Mouse (Mus musculus) neural tube, embryonic 12.5 days (tissue): ENCODE measurements around the gene Rxra. TPM values are rescaled to one million over a fixed set of nuclear protein-coding genes. Genes with fewer than 3 reads are reported as not detected.

Experiments
- ATAC-seq: fragments of 200-750 bp; cut with Nextera tagmentation; 2 replicates; pipeline ENCODE4 v1.8.0; 2017; ENCODE audit warnings: low read depth, mild to moderate bottlenecking, moderate TSS enrichment, moderate library complexity; ENCODE audit not compliant: low FRiP score
- H3K27ac ChIP-seq: fragments of 300-500 bp; sonication (generic); 2 replicates; pipeline ENCODE4 v1.5.1; 2016
- H3K27me3 ChIP-seq: fragments of 300-500 bp; sonication (generic); replicated peaks from 2 replicates; pipeline ENCODE4 v1.6.1; 2016; ENCODE audit warnings: mild to moderate bottlenecking
- H3K36me3 ChIP-seq: fragments of 300-500 bp; sonication (generic); 2 replicates; pipeline ENCODE4 v1.6.1; 2016; ENCODE audit warnings: mild to moderate bottlenecking
- H3K4me1 ChIP-seq: fragments of 300-500 bp; sonication (generic); 2 replicates; pipeline ENCODE4 v1.6.1; 2016
- H3K4me2 ChIP-seq: fragments of 300-500 bp; sonication (generic); replicated peaks from 2 replicates; pipeline ENCODE4 v1.6.1; 2016; ENCODE audit warnings: mild to moderate bottlenecking
- H3K4me3 ChIP-seq: fragments of 300-500 bp; sonication (generic); 2 replicates; pipeline ENCODE4 v1.5.1; 2016
- H3K9ac ChIP-seq: fragments of 300-500 bp; sonication (generic); 2 replicates; pipeline ENCODE4 v1.6.1; 2016; ENCODE audit warnings: mild to moderate bottlenecking
- H3K9me3 ChIP-seq: fragments of 300-500 bp; sonication (generic); 2 replicates; pipeline ENCODE4 v1.6.1; 2016; ENCODE audit warnings: mild to moderate bottlenecking
- WGBS: fragments of 180-500 bp; shearing (Covaris S2); methylation state at CpG from one replicate; pipeline ENCODE4 v1.1.7; 2016; 5-methylcytosine and 5-hydroxymethylcytosine counted together
- polyA plus RNA-seq: library from polyadenylated mRNA; unstranded; fragments of >200 nt; fragmentation: Nextera tagmentation; extraction: Ambion mirVana; gene quantifications from 2 replicates; pipeline ENCODE4 v1.2.1, GENCODE M21; 2016

Gene Rxra
- polyA plus RNA-seq, 1 experiment from 2014 or later = 6.6 TPM

DNA sequence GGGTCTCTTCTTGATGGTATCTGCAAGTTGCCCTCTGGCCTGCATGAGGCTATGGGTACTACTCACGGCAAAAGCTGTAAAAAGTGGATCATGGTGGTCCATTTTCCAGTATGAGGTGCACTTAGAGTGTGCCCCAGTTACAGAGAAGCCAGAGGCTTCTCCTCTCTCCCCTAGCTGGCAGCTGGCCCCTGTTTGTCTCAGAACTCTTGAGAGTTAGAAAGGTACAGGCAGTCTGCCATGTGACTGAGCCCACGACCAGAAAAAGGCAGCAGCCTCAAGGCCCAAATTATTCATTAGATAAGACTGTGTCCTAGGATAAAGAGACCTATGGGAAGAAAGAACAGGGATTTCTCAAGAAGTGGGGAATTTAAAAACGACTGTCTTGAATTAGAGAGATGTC, 30.8 kb upstream of the Rxra start:
- no peaks in the 10 kb centered on the region for H3K27me3 ChIP-seq

GRCm38 (mm10) chr2:27649862-27650661, 26.2 kb upstream of the Rxra start:
- no peak overlapping the region for H3K4me3 ChIP-seq
- H3K27ac ChIP-seq = no peak overlapping the region
- no peaks in the 10 kb centered on the region for H3K27me3 ChIP-seq
- peak; percentile 71 for ATAC-seq
- no peaks in the 10 kb centered on the region; the same call in 1 of the 2 replicates for H3K9me3 ChIP-seq
- H3K4me1 ChIP-seq = peaks cover 13% of the 10 kb centered on the region
- H3K9ac ChIP-seq = no peak overlapping the region
- H3K4me2 ChIP-seq = no peak overlapping the region
- H3K36me3 ChIP-seq = no peaks in the 10 kb centered on the region
- 14% methylated on average over 8 of the region's 8 CpGs for WGBS

More for the DNA sequence above, 30.8 kb upstream of the Rxra start:
- H3K9ac ChIP-seq = no peak overlapping the region
- no peaks in the 10 kb centered on the region for H3K36me3 ChIP-seq
- H3K4me1 ChIP-seq = peaks cover 18% of the 10 kb centered on the region
- H3K4me2 ChIP-seq = no peak overlapping the region
- 58% methylated on average over 3 of the region's 3 CpGs for WGBS
- H3K9me3 ChIP-seq = no peaks in the 10 kb centered on the region; the same call in 1 of the 2 replicates
- no peak overlapping the region for H3K27ac ChIP-seq
- H3K4me3 ChIP-seq = no peak overlapping the region
- no peak for ATAC-seq

GRCm38 (mm10) chr2:27650991-27651390, 25.2 kb upstream of the Rxra start:
- H3K27me3 ChIP-seq = no peaks in the 10 kb centered on the region
- H3K9ac ChIP-seq = no peak overlapping the region
- no peaks in the 10 kb centered on the region; the same call in 1 of the 2 replicates for H3K9me3 ChIP-seq
- no peaks in the 10 kb centered on the region for H3K36me3 ChIP-seq
- 0 out of 2 replicates have a peak, but pooled peaks have one; percentile 2 for ATAC-seq
- no peak overlapping the region for H3K4me2 ChIP-seq
- no peak overlapping the region for H3K4me3 ChIP-seq
- peaks cover 13% of the 10 kb centered on the region for H3K4me1 ChIP-seq
- H3K27ac ChIP-seq = no peak overlapping the region

GRCm38 (mm10) chr2:27653496-27654030, 22.7 kb upstream of the Rxra start:
- Histone ChIP-seq H3K27ac (no peak overlapping the region), H3K4me1 (peaks cover 13% of the 10 kb centered on the region), H3K9me3 (no peaks in the 10 kb centered on the region), H3K36me3 (no peaks in the 10 kb centered on the region), H3K4me2 (no peak overlapping the region), H3K4me3 (no peak overlapping the region), H3K9ac (no peak overlapping the region), H3K27me3 (no peaks in the 10 kb centered on the region)
- WGBS = 72% methylated on average over 5 of the region's 5 CpGs
- ATAC-seq = no peak

DNA sequence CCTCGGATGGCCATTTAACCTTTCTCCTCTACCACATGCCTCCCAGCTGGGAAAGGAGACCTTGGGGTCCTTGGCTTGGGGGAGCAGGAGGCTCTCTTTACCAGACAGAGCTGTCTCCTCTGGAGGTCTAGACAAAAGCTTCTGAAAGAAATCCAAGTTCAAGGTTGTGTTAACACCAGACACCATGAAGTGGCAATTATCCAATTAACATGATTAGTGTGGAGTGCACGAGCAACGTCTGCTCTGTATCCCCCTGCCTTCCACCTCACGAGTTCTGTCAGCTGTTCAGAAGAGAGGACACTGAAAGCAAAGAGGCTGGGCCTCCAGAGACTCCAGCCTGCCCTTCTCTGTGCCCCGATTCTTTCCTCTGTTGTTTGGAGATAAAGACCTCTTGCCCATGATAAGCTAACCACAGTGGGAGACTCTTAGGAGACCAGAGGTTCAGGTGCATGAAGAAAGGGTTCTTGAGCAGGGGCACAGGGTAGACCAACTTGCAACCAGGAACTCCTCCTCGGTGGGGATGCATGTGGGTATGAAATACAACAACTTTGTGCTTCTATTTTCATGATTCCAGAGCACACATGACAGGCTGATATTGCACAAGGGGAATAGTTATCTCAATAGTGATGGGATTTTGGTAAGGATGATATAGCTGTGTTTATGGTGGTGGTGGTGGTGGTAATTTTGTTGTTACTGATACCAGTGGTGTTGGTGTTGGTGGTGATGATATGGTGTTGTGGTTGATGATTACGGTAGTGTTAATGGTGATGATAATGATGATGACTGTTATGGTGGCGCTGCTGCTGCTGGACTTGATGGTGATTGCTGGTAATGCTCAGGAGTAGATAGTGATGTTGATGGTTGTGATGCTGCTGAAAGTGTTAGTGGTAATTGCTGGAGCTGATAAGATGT, 21.7 kb upstream of the Rxra start:
- Histone ChIP-seq H3K27ac (no peak overlapping the region), H3K9me3 (no peaks in the 10 kb centered on the region), H3K4me2 (no peak overlapping the region), H3K4me1 (peaks cover 13% of the 10 kb centered on the region), H3K27me3 (no peaks in the 10 kb centered on the region), H3K4me3 (no peak overlapping the region), H3K9ac (no peak overlapping the region), H3K36me3 (no peaks in the 10 kb centered on the region)
- ATAC-seq = no peak
- WGBS = 64% methylated on average over 8 of the region's 8 CpGs

GRCm38 (mm10) chr2:27656576-27656975, 19.7 kb upstream of the Rxra start:
- no peak overlapping the region for H3K9ac ChIP-seq
- no peak overlapping the region for H3K4me2 ChIP-seq
- no peak overlapping the region for H3K4me3 ChIP-seq
- H3K4me1 ChIP-seq = no peaks in the 10 kb centered on the region
- H3K9me3 ChIP-seq = no peaks in the 10 kb centered on the region
- H3K27me3 ChIP-seq = no peaks in the 10 kb centered on the region
- no peaks in the 10 kb centered on the region for H3K36me3 ChIP-seq
- no peak overlapping the region for H3K27ac ChIP-seq
- ATAC-seq = no peak

DNA sequence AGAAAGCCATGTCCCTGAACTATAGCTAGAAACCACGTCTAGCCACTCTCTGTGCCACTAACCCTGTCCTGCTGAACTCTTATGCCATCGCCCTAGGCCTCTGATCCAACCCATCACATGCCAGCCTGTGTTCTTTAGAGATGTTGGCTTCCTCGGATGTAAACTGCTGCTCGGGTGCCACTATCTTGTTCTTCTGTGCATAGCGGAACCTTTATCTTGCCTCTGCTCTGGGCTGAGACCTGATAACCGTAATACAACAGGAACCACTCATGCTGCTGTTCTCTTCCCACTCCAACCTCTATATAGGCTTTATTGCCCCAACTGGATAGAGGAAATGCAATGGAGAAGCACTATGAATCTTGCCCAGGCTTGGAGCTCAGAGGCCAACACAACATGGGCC, 11.0 kb upstream of the Rxra start:
- Histone ChIP-seq H3K4me3 (no peak overlapping the region), H3K27me3 (no peaks in the 10 kb centered on the region), H3K9me3 (no peaks in the 10 kb centered on the region), H3K27ac (no peak overlapping the region), H3K9ac (no peak overlapping the region), H3K4me1 (peaks cover 9% of the 10 kb centered on the region; the same call in 1 of the 2 replicates), H3K36me3 (no peaks in the 10 kb centered on the region), H3K4me2 (no peak overlapping the region)
- ATAC-seq = no peak
- WGBS = 89% methylated on average over 6 of the region's 6 CpGs

- Histone ChIP-seq H3K4me1 (peaks cover 22% of the 10 kb centered on the region), H3K4me2 (no peak overlapping the region), H3K9ac (no peak overlapping the region), H3K27ac (no peak overlapping the region), H3K27me3 (no peaks in the 10 kb centered on the region), H3K36me3 (no peaks in the 10 kb centered on the region), H3K9me3 (no peaks in the 10 kb centered on the region), H3K4me3 (no peak overlapping the region)
- no peak for ATAC-seq
- 54% methylated on average over 4 of the region's 4 CpGs for WGBS
Observed at GRCm38 (mm10) chr2:27666719-27667118, 9.5 kb upstream of the Rxra start.

GRCm38 (mm10) chr2:27667677-27668076, 8.6 kb upstream of the Rxra start:
- H3K4me3 ChIP-seq = no peak overlapping the region
- ATAC-seq = no peak
- peaks cover 31% of the 10 kb centered on the region for H3K4me1 ChIP-seq
- no peaks in the 10 kb centered on the region for H3K27me3 ChIP-seq
- H3K9ac ChIP-seq = no peak overlapping the region
- H3K9me3 ChIP-seq = no peaks in the 10 kb centered on the region
- no peak overlapping the region for H3K27ac ChIP-seq
- 81% methylated on average over 4 of the region's 4 CpGs for WGBS
- H3K36me3 ChIP-seq = no peaks in the 10 kb centered on the region
- no peak overlapping the region for H3K4me2 ChIP-seq

GRCm38 (mm10) chr2:27670746-27671145, 5.5 kb upstream of the Rxra start:
- Histone ChIP-seq H3K27me3 (peaks cover 5% of the 10 kb centered on the region; the same call in 1 of the 2 replicates), H3K9me3 (no peaks in the 10 kb centered on the region), H3K27ac (no peak overlapping the region), H3K9ac (no peak overlapping the region), H3K4me1 (peaks cover 35% of the 10 kb centered on the region), H3K36me3 (no peaks in the 10 kb centered on the region), H3K4me3 (no peak overlapping the region), H3K4me2 (no peak overlapping the region)
- ATAC-seq = no peak
- 25% methylated on average over 5 of the region's 5 CpGs for WGBS

DNA sequence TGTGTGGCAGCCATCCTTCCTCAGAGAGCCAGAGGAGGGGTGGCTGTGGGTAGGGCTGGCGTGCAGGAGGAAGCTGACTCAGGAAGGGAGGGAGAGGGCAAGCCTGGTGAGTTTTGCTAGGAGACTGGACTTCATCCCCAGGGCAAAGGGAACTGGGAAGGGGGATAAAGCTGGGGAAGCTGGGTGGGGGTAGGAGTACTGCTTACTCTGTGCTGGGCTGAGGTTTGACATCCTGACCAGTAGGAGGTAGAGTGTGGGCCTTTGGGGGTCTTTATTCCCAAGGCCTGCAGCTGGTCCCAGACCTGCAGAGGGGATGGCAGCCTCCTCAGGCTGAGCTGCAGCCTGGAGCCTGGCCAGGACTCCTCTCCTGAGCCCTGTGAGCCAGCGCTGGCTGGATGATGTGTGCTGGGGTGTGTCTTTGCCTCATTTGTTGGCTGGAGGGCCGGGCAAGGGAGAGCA, 4.6 kb upstream of the Rxra start:
- 10% methylated on average over 3 of the region's 3 CpGs for WGBS
- H3K4me2 ChIP-seq = 0 out of 2 replicates have a peak overlapping the region, but pooled peaks have one; percentile 10
- no peaks in the 10 kb centered on the region for H3K9me3 ChIP-seq
- H3K36me3 ChIP-seq = no peaks in the 10 kb centered on the region
- peaks cover 38% of the 10 kb centered on the region for H3K4me1 ChIP-seq
- H3K4me3 ChIP-seq = no peak overlapping the region
- 0 out of 2 replicates have a peak, but pooled peaks have one; percentile 17 for ATAC-seq
- no peak overlapping the region for H3K27ac ChIP-seq
- no peak overlapping the region for H3K9ac ChIP-seq
- H3K27me3 ChIP-seq = peaks cover 5% of the 10 kb centered on the region; the same call in 1 of the 2 replicates
